Mouse (Mus musculus) lung, embryonic 15.5 days (tissue): ENCODE measurements around the gene Ccdc9b. TPM values are rescaled to one million over a fixed set of nuclear protein-coding genes. Genes with fewer than 3 reads are reported as not detected.

Source experiments
- ATAC-seq: fragments of 200-750 bp; cut with Nextera tagmentation; 2 replicates; pipeline ENCODE4 v1.8.0; 2017; ENCODE audit warnings: moderate number of reproducible peaks, borderline replicate concordance; ENCODE audit not compliant: low FRiP score, low TSS enrichment; ENCODE audit errors: extremely low read depth
- H3K27ac ChIP-seq: fragments of 300-500 bp; sonication (generic); 2 replicates; pipeline ENCODE4 v1.5.1; 2015; ENCODE audit warnings: moderate library complexity, mild to moderate bottlenecking, inconsistent platforms
- H3K27me3 ChIP-seq: fragments of 300-500 bp; sonication (generic); 2 replicates; pipeline ENCODE4 v1.6.1; 2015; ENCODE audit warnings: inconsistent platforms
- H3K36me3 ChIP-seq: fragments of 300-500 bp; sonication (generic); 2 replicates; pipeline ENCODE4 v1.6.1; 2015; ENCODE audit warnings: inconsistent platforms
- H3K4me1 ChIP-seq: fragments of 300-500 bp; sonication (generic); 2 replicates; pipeline ENCODE4 v1.6.1; 2015; ENCODE audit warnings: inconsistent platforms
- H3K4me2 ChIP-seq: fragments of 300-500 bp; sonication (generic); 2 replicates; pipeline ENCODE4 v1.6.1; 2015; ENCODE audit warnings: inconsistent platforms, mild to moderate bottlenecking, moderate library complexity
- H3K4me3 ChIP-seq: fragments of 300-500 bp; sonication (generic); 2 replicates; pipeline ENCODE4 v1.5.1; 2015; ENCODE audit warnings: mild to moderate bottlenecking, inconsistent platforms
- H3K9ac ChIP-seq: fragments of 300-500 bp; sonication (generic); 2 replicates; pipeline ENCODE4 v1.6.1; 2015; ENCODE audit warnings: inconsistent platforms
- H3K9me3 ChIP-seq: fragments of 300-500 bp; sonication (generic); 2 replicates; pipeline ENCODE4 v1.6.1; 2016; ENCODE audit warnings: inconsistent platforms
- WGBS: fragments of 180-500 bp; shearing (Covaris S2); methylation state at CpG from one replicate; pipeline ENCODE4 v1.1.7; 2015; 5-methylcytosine and 5-hydroxymethylcytosine counted together
- polyA plus RNA-seq: library from polyadenylated mRNA; unstranded; fragments of >200 nt; fragmentation: Nextera tagmentation; extraction: Ambion mirVana; gene quantifications from 2 replicates; pipeline ENCODE4 v1.2.1, GENCODE M21; 2015

Ccdc9b gene
- polyA plus RNA-seq, 1 experiment from 2014 or later = 0.98 TPM

DNA sequence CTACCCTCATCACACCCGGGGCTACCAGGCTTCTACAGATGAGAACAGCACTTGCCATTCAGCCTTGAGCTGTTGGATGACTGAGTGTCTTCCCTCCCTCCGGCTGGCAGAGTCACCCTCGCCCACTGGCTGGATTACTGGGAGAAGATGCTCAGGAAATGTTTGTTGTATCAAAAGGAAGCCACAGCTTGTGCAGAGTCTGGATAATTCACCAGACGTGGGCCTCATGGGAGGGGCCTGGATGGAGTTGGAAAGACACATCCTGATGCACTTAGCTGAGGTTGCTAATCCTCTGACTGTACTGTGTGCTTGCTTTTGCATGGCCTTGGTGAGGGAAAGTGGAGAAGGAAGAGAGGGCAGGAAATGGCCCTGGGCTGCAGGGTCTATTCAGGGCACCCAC lies 6.4 kb downstream of the Ccdc9b start:
- Histone ChIP-seq H3K4me3 (no peak overlapping the region), H3K4me1 (peaks cover 13% of the 10 kb centered on the region), H3K9ac (no peak overlapping the region), H3K27me3 (no peaks in the 10 kb centered on the region), H3K27ac (no peak overlapping the region), H3K36me3 (no peaks in the 10 kb centered on the region), H3K9me3 (no peaks in the 10 kb centered on the region), H3K4me2 (no peak overlapping the region)
- WGBS = 63% methylated on average over 4 of the region's 4 CpGs
- no peak for ATAC-seq

DNA sequence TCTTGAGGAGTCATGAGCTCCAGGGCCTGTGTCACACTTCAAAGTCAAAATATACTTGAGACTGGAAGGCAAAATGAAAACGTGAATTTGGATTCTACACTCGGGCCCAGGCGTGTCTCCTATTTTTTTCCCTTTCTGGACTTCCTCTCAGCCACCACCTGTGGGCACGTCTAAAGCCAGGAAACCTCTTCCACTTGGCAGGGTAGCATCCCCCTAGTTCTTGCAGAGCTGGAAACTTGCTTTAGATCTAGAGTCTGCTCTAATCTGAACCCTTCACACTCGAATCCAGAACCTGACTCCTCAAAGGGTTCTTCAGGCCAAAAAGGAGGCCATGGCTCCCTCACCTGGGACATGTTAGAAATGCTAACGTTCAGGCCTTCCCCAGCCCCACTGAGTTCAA lies 7.1 kb downstream of the Ccdc9b start:
- H3K36me3 ChIP-seq = no peaks in the 10 kb centered on the region
- H3K27me3 ChIP-seq = no peaks in the 10 kb centered on the region
- H3K4me2 ChIP-seq = no peak overlapping the region
- WGBS = 76% methylated on average over 6 of the region's 6 CpGs
- H3K27ac ChIP-seq = no peak overlapping the region
- no peak overlapping the region for H3K9ac ChIP-seq
- H3K4me3 ChIP-seq = no peak overlapping the region
- H3K4me1 ChIP-seq = peaks cover 8% of the 10 kb centered on the region
- H3K9me3 ChIP-seq = no peaks in the 10 kb centered on the region
- no peak for ATAC-seq

DNA sequence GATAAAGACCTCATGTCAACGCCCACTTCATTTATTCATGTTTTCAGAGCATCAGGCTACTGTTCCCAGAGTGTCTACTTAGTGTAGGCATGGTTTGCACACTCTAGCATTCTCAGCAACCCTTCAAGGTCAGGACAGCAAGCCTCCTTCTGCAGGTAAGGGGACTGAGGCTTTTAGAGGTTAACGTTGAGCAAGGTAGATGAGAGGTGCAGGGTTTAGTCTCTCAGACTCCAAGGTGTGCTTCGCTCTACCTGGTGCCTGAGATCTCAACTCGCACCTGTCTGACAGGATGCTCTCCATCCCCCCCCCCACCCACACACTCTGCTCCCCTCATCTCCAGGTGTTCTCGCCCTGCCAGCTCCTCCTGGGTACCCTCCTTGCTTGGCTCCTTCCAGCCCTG lies 8.3 kb downstream of the Ccdc9b start:
- ATAC-seq = no peak
- WGBS = 75% methylated on average over 5 of the region's 5 CpGs
- Histone ChIP-seq H3K4me3 (no peak overlapping the region), H3K27me3 (no peaks in the 10 kb centered on the region), H3K27ac (no peak overlapping the region), H3K36me3 (no peaks in the 10 kb centered on the region), H3K9ac (no peak overlapping the region), H3K9me3 (no peaks in the 10 kb centered on the region), H3K4me2 (no peak overlapping the region), H3K4me1 (peaks cover 21% of the 10 kb centered on the region)

DNA sequence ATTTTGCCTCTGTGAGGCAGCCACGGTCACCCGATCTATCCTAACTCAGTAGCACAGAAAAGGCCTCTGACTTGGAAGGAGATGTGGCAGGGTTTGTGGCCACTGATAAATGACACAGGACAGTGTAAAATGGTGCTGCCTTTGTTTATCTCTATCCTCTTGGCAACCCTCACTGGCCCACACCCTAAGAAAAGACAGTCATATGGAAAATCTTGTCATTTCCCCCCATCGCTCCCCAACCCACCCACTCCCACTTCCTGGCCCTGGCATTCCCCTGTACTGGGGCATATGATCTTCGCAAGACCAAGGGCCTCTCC lies 9.7 kb downstream of the Ccdc9b start:
- Histone ChIP-seq H3K4me1 (peaks cover 33% of the 10 kb centered on the region), H3K36me3 (no peaks in the 10 kb centered on the region), H3K4me2 (no peak overlapping the region), H3K9me3 (no peaks in the 10 kb centered on the region), H3K9ac (no peak overlapping the region), H3K27me3 (no peaks in the 10 kb centered on the region), H3K4me3 (no peak overlapping the region), H3K27ac (no peak overlapping the region)
- no peak for ATAC-seq
- WGBS = 56% methylated on average over 4 of the region's 4 CpGs

DNA sequence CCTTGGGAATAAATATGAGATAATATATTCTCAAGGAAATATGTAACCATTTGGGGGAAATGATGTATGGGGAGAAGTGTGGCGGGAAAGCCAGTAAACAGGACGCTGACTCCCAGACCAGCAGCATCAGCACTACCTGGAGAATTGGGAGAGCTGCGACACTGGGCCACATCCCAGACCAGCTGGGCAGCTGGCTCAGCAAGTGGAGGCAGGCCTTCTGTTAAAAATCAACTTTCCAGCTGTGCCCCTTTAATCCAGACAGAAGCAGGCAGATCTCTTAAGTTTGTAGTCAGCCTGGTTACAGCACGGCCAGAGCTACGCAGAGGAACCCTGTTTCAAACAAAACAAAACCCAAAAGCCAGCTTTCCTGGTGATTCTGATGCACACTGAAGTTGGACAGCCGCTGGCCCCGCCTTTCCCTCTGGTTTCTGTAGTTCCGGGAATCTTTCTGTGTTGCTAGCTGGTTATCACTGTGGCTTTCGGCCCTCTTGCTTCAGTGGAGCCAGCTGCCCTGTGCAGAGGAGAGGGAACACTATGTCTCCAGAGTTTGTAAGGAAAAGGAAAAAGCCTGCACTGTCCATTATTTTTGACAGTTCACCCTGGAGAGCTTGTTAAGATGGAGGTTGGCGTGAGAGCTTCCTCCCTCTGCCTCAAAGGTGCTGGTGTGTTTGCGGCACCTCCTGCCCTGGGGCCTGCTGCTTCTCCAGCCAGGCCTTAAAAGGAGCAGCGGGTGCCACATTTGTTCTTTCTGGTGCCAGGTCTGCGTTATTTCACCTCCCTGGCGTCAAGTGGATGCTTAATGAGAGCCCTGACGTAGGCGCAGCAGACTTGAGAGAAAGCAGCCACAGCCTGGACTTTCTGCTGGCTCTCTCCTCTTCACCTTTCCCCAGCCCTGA lies 10.3 kb downstream of the Ccdc9b start:
- no peak overlapping the region for H3K4me2 ChIP-seq

DNA sequence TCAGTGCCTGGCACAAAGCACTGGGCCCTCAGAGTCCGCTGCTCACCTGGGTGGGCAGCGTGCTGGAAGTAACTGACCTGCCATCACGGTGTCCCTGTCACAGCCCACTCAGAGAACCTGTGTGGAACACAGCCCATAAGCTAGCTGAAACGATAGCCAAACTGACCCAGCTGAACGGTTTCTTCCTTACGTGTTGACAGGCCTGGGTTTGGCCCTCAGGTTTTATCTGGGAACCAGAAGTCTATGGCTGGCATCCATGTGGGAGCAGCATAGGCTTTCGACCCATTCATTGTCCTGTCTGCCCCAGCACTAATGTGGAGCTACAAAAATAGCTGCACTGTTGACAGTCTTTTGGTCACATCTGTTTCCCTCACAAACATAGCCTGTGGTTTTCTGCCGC lies 12.0 kb downstream of the Ccdc9b start:
- Histone ChIP-seq H3K4me3 (no peak overlapping the region), H3K27me3 (no peaks in the 10 kb centered on the region), H3K9me3 (no peaks in the 10 kb centered on the region), H3K9ac (no peak overlapping the region), H3K36me3 (no peaks in the 10 kb centered on the region), H3K27ac (no peak overlapping the region), H3K4me1 (peaks cover 47% of the 10 kb centered on the region), H3K4me2 (no peak overlapping the region)
- 72% methylated on average over 8 of the region's 8 CpGs for WGBS
- ATAC-seq = no peak

More for the DNA sequence above, 10.3 kb downstream of the Ccdc9b start:
- Histone ChIP-seq H3K4me1 (peaks cover 39% of the 10 kb centered on the region), H3K9me3 (no peaks in the 10 kb centered on the region), H3K27me3 (no peaks in the 10 kb centered on the region), H3K4me3 (no peak overlapping the region), H3K27ac (no peak overlapping the region), H3K36me3 (no peaks in the 10 kb centered on the region), H3K9ac (no peak overlapping the region)
- ATAC-seq = no peak
- 61% methylated on average over 16 of the region's 16 CpGs for WGBS

DNA sequence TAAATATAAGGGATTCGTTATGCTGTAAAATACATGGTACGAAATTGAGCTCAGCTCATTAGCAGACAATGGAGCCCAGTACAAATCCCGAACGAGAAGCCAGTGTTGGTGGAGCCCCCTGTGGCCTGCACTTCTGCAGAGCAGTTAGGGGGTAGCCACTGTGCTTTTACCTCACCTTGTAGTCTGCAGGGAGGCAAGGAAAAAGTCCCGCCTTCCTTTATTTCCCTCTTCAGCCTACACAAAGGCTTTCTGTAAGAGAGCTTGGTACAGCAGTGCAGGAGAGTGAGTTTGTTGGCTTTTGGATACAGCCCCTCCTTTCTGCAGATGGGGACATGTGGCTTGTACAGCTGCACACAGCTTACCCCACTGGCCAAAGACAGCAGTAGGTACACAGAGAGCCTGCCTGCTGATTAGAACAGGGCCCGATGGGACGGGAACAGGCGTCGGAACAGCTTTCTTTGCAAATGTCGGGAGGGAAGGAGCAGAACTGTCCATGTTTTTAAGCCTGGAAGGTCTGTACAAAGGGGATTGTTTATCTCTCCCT lies 13.0 kb downstream of the Ccdc9b start:
- H3K9ac ChIP-seq = no peak overlapping the region
- no peak overlapping the region for H3K4me3 ChIP-seq
- H3K4me2 ChIP-seq = no peak overlapping the region
- no peaks in the 10 kb centered on the region for H3K9me3 ChIP-seq
- no peak overlapping the region for H3K27ac ChIP-seq
- H3K4me1 ChIP-seq = peaks cover 54% of the 10 kb centered on the region
- 52% methylated on average over 10 of the region's 10 CpGs for WGBS
- ATAC-seq = no peak
- H3K27me3 ChIP-seq = peaks cover 4% of the 10 kb centered on the region
- H3K36me3 ChIP-seq = no peaks in the 10 kb centered on the region

DNA sequence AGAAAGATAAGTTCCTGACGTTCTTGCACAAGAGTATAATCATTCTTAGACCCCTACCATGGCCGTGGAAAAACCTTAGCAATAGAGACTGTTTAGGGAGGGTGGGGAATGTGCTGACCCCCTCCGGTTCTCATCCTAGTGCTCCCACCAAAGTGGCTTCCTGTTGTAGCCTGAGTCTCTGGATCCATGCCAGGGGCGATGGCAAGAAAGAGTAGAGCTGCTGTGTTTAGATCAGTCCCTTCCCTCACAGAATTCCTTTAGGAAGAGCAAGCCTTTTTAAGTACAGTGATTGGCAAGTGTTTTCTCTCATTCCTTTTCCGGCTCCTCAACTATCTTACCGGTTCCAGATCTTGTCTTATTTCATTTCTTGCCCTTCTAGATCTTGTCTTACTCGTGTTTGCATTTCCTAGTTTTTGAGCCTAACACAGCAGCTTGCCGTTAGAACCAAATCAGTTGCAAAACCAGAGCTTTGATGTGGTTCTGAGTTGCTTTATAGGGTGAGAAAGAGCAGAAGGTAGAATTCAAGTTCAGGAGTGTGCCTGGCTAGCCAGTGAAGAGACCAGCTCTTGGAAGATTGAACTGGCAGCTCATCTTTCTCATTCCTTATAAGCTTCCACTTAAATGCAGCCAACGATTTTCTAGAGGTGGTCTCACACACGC lies 15.0 kb downstream of the Ccdc9b start:
- Histone ChIP-seq H3K4me1 (peaks cover 51% of the 10 kb centered on the region), H3K9me3 (no peaks in the 10 kb centered on the region), H3K36me3 (no peaks in the 10 kb centered on the region), H3K27me3 (peaks cover 12% of the 10 kb centered on the region), H3K4me3 (peak overlapping the region; percentile 82), H3K27ac (no peak overlapping the region), H3K4me2 (peak overlapping the region; percentile 97), H3K9ac (no peak overlapping the region)
- no peak for ATAC-seq
- 17% methylated on average over 10 of the region's 10 CpGs for WGBS

DNA sequence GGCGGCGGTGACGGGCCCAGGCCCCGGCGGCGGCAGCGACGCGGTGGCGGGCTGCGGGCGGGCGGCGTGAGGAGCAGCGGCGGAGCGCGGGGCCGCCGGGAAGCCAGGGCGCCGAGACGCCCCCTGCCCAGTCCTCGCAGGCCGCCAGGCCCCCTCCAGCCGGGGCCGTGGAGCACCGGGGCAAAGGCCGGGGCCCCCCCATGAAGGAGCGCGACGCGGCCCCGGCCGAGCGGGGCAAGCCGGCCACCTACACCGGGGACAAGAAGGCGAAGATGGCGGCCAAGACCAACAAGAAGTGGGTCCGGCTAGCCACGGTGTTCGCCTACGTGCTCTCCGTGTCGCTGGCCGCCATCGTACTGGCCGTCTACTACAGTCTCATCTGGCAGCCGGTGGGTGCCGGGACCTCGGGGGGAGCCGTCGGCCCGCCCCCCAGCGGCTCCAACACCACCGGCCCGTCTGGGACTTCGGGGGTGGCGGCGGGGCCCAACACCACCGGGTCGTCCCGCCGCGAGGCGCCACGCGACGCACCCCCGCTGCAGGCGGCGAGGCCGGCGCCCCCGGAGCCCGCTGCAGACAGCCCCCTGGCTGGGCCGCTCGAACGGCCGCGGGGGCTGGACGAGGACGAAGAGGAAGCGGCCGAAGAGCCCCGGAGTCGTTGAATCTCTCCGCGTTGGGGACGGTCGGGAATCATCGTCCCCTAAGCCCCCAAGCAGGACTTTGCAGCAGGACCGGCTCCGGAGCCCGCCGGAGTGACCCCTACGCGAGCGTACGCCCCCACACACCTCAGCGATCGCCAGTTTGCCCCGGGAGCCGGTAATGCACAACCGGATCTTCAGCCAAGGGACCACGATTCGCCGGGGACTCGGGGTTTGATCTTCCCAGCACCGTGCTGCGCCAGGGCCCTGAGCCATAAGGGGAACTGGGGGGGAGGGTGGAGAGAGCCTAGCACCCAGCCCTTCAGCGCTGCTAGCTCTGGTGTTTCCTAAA lies 16.3 kb downstream of the Ccdc9b start:
- H3K9me3 ChIP-seq = no peaks in the 10 kb centered on the region
- H3K9ac ChIP-seq = peak overlapping the region; percentile 84
- peak overlapping the region; percentile 82 for H3K4me3 ChIP-seq
- 0% methylated on average over 88 of the region's 113 CpGs for WGBS
- H3K36me3 ChIP-seq = no peaks in the 10 kb centered on the region
- H3K27ac ChIP-seq = 0 out of 2 replicates have a peak overlapping the region, but pooled peaks have one; percentile 46
- H3K4me1 ChIP-seq = peaks cover 48% of the 10 kb centered on the region
- peak; percentile 50 for ATAC-seq
- peaks cover 17% of the 10 kb centered on the region for H3K27me3 ChIP-seq
- H3K4me2 ChIP-seq = peak overlapping the region; percentile 97

DNA sequence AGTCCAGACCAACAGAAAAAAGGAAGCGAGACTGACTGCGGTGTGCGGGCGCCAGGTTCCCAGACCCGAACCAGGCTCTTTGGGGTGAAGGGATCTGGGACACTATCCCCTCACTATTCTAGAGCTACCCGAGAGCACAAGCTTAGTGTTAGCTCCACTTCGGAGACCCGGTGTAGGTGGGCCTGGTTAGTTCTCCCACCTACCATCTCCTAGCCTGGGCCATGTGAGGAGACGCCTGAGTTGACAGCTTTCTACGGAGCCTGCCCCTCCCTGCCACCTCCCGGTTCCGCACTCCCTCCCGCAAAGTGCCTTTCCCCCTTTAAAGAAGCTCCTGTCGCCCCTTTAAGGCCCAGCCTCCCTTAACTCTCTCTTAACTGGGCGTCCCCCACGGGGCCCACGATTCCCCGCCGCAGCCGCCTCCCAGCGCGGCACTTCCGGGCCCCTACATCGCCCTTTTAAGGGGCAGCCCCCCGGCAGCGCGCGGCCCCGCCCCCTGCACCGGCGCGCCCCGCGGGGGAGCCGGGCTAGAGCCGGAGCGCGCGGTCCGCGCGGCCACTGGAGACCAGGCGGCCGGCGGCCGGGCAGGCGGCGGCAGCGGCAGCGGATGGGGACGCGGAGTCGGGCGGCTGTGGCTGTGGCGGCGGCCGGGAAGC lies 17.1 kb downstream of the Ccdc9b start, which contains the start of gene Inafm2:
Gene Inafm2 (plus strand): TSS at position 527 of the 653 bp plus-strand sequence.
- Histone ChIP-seq H3K4me1 (peaks cover 46% of the 10 kb centered on the region), H3K9ac (peak within 1 kb of the TSS; percentile 84), H3K36me3 (no peaks in the 10 kb centered on the region), H3K9me3 (no peaks in the 10 kb centered on the region), H3K27ac (0 out of 2 replicates have a peak within 1 kb of the TSS, but pooled peaks have one; percentile 46), H3K4me3 (peak within 1 kb of the TSS; percentile 82), H3K4me2 (peak within 1 kb of the TSS; percentile 97), H3K27me3 (peaks cover 17% of the 10 kb centered on the region)
- peak; percentile 92 for ATAC-seq
- 1% methylated on average over 56 of the region's 57 CpGs for WGBS

DNA sequence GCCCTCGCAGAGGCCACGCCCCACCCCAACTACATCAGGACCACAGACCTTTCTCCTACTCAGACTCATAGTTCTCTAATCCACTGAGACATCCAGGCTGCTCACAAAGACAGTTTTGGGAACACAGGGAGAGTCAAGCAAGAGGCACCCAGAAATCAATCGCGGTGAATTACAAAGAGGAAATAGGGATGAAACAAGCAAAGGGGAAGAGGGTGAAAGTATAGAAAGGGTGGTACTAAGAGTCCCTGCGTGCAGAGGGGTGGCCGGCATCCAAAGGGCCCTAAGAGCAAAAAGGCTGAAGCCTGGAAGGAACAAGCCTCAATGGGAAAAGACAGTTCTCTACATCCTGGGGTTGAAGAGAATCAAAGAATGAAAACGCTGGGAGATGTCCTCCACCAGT lies 17.8 kb downstream of the Ccdc9b start:
- H3K27ac ChIP-seq = no peak overlapping the region
- 12% methylated on average over 7 of the region's 7 CpGs for WGBS

More for the DNA sequence above, 17.8 kb downstream of the Ccdc9b start:
- H3K4me3 ChIP-seq = peak overlapping the region; percentile 82
- H3K36me3 ChIP-seq = no peaks in the 10 kb centered on the region
- H3K9me3 ChIP-seq = no peaks in the 10 kb centered on the region
- peak overlapping the region; percentile 37; the same call in 1 of the 2 replicates for H3K9ac ChIP-seq
- H3K4me1 ChIP-seq = peaks cover 38% of the 10 kb centered on the region
- peaks cover 17% of the 10 kb centered on the region for H3K27me3 ChIP-seq
- ATAC-seq = no peak
- H3K4me2 ChIP-seq = peak overlapping the region; percentile 97
